Mouse (Mus musculus): ENCODE measurements at regions not wholly inside any gene's neighbourhood (a gene's known extent, or its start where the extent isn't known, plus 50 kb on each side); places are given as distances from the start of the nearest gene placed in this dataset.

DNA sequence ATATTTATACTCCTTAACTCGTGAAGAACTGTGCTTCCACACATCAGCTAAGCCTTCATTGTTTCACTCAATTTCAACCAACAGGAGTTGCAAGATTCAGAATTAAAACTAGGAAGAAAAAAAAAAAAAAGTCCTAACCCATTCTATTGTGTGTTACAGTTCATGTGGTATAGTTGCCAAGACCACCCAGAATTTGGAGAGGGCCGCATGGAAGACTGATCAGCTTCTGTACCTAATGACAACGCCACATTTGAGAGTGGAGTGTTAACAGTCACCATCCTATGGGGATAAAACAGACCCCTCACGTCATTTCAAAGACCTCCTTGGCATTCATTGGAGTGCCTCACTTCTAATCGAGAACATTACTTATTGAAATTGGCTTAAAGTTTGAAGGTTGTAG is 418.1 kb upstream of the Atp11b start:
- no peak overlapping the region for H3K4me3 ChIP-seq (replicated peaks in 1 of 3; ENCODE audit: low read depth in 2 of 3, low read length in 2 of 3, poor library complexity in 1 of 3)
- H3K4me2 ChIP-seq (ENCODE audit: insufficient read depth, low read depth, poor library complexity, severe bottlenecking): no peak overlapping the region
- H3K27ac ChIP-seq (ENCODE audit: insufficient read depth, low read depth): no peak overlapping the region
- no peaks in the 10 kb centered on the region for H3K27me3 ChIP-seq (replicated peaks)
- H3K9ac ChIP-seq (ENCODE audit: insufficient read depth, low read depth): no peak overlapping the region
- H3K36me3 ChIP-seq (replicated peaks in 1 of 2; ENCODE audit: control insufficient read depth in 1 of 2, insufficient read depth in 1 of 2, low read length in 1 of 2): no peaks in the 10 kb centered on the region
- in situ Hi-C loops (cut with MboI; ENCODE audit: low pct_ligation_motif_present, low pct_unique_long_range_greater_than_20kb, low sequenced_read_pairs) (no loop called here), dilution Hi-C loops (cut with MboI; ENCODE audit: extremely low pct_ligation_motif_present, extremely low pct_unique_long_range_greater_than_20kb, low sequenced_read_pairs) (no loop called here)
- DNase-seq (ENCODE audit: extremely low read depth): no peak
- H3K4me1 ChIP-seq (ENCODE audit: control insufficient read depth in 1 of 2, insufficient read depth in 2 of 2): peaks cover 0 to 3% of the 10 kb centered on the region in 2 experiments; a peak in 2 of 4 replicates
- H3K79me2 ChIP-seq (replicated peaks; ENCODE audit: control insufficient read depth, extremely low read depth, insufficient read depth, poor library complexity, severe bottlenecking): no peaks in the 10 kb centered on the region
- TF ChIP-seq POLR2AphosphoS2 (IDR thresholded peaks at IDR 0.05; ENCODE audit: low read depth, low read length): no peak
- no peak for TF ChIP-seq CTCF (conservative IDR thresholded peaks at IDR 0.05 in 1 of 2, IDR thresholded peaks at IDR 0.05 in 1 of 2; ENCODE audit: low read depth in 2 of 2, low read length in 2 of 2)
- TF ChIP-seq SMC3 (IDR thresholded peaks at IDR 0.05; ENCODE audit: low read depth, low read length): no peak
- H3K9me3 ChIP-seq (replicated peaks; ENCODE audit: low read length): no peaks in the 10 kb centered on the region

DNA sequence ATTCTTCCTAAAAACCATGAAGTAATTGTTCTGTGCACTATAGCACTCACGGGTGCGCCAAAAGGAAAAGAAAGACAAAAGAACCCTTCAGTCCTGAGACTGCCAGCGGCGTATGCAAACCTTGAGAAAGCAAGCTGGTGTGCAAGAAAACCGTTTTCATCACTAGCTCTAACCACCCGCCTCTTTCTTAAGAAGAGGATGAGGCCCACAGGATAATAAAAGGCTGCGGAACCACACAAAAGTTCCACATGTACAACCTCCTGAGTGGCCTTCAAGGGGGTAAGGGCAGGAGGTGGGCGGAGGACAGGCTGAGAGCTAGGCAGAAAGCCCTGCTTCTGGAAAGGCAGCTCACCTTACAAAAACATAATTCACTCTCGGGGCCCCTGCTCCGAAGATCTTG is 413.4 kb upstream of the Atp11b start:
- Histone ChIP-seq H3K36me3 (replicated peaks in 1 of 2; ENCODE audit: control insufficient read depth in 1 of 2, insufficient read depth in 1 of 2, low read length in 1 of 2) (no peaks in the 10 kb centered on the region), H3K9ac (ENCODE audit: insufficient read depth, low read depth) (no peak overlapping the region), H3K4me1 (ENCODE audit: control insufficient read depth in 1 of 2, insufficient read depth in 2 of 2) (peaks cover 0 to 3% of the 10 kb centered on the region in 2 experiments; a peak in 2 of 4 replicates), H3K27ac (ENCODE audit: insufficient read depth, low read depth) (no peak overlapping the region), H3K79me2 (replicated peaks; ENCODE audit: control insufficient read depth, extremely low read depth, insufficient read depth, poor library complexity, severe bottlenecking) (no peaks in the 10 kb centered on the region), H3K4me2 (ENCODE audit: insufficient read depth, low read depth, poor library complexity, severe bottlenecking) (no peak overlapping the region), H3K4me3 (replicated peaks in 1 of 3; ENCODE audit: low read depth in 2 of 3, low read length in 2 of 3, poor library complexity in 1 of 3) (no peak overlapping the region), H3K27me3 (replicated peaks) (no peaks in the 10 kb centered on the region), H3K9me3 (replicated peaks; ENCODE audit: low read length) (no peaks in the 10 kb centered on the region)
- in situ Hi-C loops (cut with MboI; ENCODE audit: low pct_ligation_motif_present, low pct_unique_long_range_greater_than_20kb, low sequenced_read_pairs) (no loop called here), dilution Hi-C loops (cut with MboI; ENCODE audit: extremely low pct_ligation_motif_present, extremely low pct_unique_long_range_greater_than_20kb, low sequenced_read_pairs) (no loop called here)
- TF ChIP-seq POLR2AphosphoS2 (IDR thresholded peaks at IDR 0.05; ENCODE audit: low read depth, low read length): no peak
- TF ChIP-seq RAD21 (IDR thresholded peaks at IDR 0.05; ENCODE audit: low read depth, low read length): no peak
- no peak for TF ChIP-seq USF1 (IDR thresholded peaks at IDR 0.05; ENCODE audit: low read depth, low read length)
- no peak for TF ChIP-seq HCFC1 (IDR thresholded peaks at IDR 0.05; ENCODE audit: low read depth, low read length)
- no peak for TF ChIP-seq USF2 (conservative IDR thresholded peaks at IDR 0.05; ENCODE audit: low read depth, low read length)
- TF ChIP-seq CHD1 (IDR thresholded peaks at IDR 0.05; ENCODE audit: low read depth, low read length): no peak
- TF ChIP-seq MAX (IDR thresholded peaks at IDR 0.05; ENCODE audit: low read length): no peak
- TF ChIP-seq MAZ (IDR thresholded peaks at IDR 0.05; ENCODE audit: low read depth, low read length): no peak
- DNase-seq (ENCODE audit: extremely low read depth): no peak

DNA sequence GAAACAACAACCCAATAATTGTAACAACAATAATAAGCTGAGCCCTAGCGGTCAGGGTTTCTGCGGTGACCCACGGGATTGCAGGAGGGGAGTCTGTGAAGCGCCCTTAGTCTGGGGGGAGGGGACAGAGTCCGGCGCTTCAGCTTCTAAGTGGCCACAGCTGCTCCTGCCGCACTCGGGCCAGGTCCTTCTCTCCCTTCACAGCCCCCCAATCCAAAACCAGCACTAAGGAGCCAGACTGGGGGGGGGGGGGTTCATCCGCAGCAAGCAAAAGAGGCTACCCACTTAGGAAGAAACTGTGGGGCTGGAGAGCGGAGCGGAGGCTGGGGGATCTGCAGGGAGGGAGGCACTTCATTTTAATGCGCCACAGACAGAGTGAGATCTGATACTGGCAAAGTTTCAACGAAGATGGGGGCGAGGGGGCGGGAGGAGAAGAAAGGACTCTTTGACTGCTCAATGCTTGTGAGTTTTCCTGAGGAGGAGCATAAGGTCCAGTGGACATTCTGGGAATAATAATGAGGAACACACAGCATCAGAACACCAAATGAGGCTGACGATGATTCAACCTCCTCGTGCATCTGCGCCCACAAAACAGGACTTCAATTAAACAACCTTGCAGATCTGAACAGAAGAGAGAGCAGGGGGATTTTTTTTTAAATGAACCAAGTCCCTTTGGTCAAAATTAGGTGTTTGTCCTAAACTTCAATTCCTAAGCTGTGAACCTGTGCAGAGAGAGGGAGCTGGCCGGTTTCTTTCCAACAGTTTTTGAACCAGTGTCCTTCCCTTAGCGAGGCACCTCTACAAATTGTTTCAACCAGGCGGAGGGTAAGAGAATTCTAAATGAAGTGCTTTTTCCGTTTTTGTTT is 412.7 kb upstream of the Atp11b start:
- TF ChIP-seq NELFE (IDR thresholded peaks at IDR 0.05; ENCODE audit: low read depth, low read length) (no peak), ZMIZ1 (IDR thresholded peaks at IDR 0.05; ENCODE audit: low read depth, low read length) (no peak), TCF12 (IDR thresholded peaks at IDR 0.05; ENCODE audit: low read depth, low read length) (no peak), MEF2A (IDR thresholded peaks at IDR 0.05; ENCODE audit: borderline replicate concordance, low read depth, low read length) (no peak), NRF1 (IDR thresholded peaks at IDR 0.05; ENCODE audit: low read depth, low read length) (no peak), ZKSCAN1 (IDR thresholded peaks at IDR 0.05; ENCODE audit: borderline replicate concordance, low read depth, low read length) (no peak), POLR2AphosphoS2 (IDR thresholded peaks at IDR 0.05; ENCODE audit: low read depth, low read length) (no peak), ELF1 (IDR thresholded peaks at IDR 0.05; ENCODE audit: low read depth, low read length) (no peak), JUND (conservative IDR thresholded peaks at IDR 0.05; ENCODE audit: low read depth, low read length) (no peak), ETS1 (conservative IDR thresholded peaks at IDR 0.05; ENCODE audit: low read depth, low read length) (no peak), CTCF (conservative IDR thresholded peaks at IDR 0.05 in 1 of 2, IDR thresholded peaks at IDR 0.05 in 1 of 2; ENCODE audit: low read depth in 2 of 2, low read length in 2 of 2) (no peak), POLR2A (IDR thresholded peaks at IDR 0.05; ENCODE audit: low read depth, low read length) (no peak), MAZ (IDR thresholded peaks at IDR 0.05; ENCODE audit: low read depth, low read length) (no peak)
- no peak for DNase-seq (ENCODE audit: extremely low read depth)
- H3K4me3 ChIP-seq (replicated peaks in 1 of 3; ENCODE audit: low read depth in 2 of 3, low read length in 2 of 3, poor library complexity in 1 of 3): no peak overlapping the region

More for the DNA sequence above, 412.7 kb upstream of the Atp11b start:
- no peaks in the 10 kb centered on the region for H3K27me3 ChIP-seq (replicated peaks)
- no peaks in the 10 kb centered on the region for H3K79me2 ChIP-seq (replicated peaks; ENCODE audit: control insufficient read depth, extremely low read depth, insufficient read depth, poor library complexity, severe bottlenecking)
- no peaks in the 10 kb centered on the region for H3K9me3 ChIP-seq (replicated peaks; ENCODE audit: low read length)
- no peak overlapping the region for H3K27ac ChIP-seq (ENCODE audit: insufficient read depth, low read depth)
- in situ Hi-C loops (cut with MboI; ENCODE audit: low pct_ligation_motif_present, low pct_unique_long_range_greater_than_20kb, low sequenced_read_pairs): no loop called here
- H3K36me3 ChIP-seq (replicated peaks in 1 of 2; ENCODE audit: control insufficient read depth in 1 of 2, insufficient read depth in 1 of 2, low read length in 1 of 2): no peaks in the 10 kb centered on the region
- no peak overlapping the region for H3K4me2 ChIP-seq (ENCODE audit: insufficient read depth, low read depth, poor library complexity, severe bottlenecking)
- dilution Hi-C loops (cut with MboI; ENCODE audit: extremely low pct_ligation_motif_present, extremely low pct_unique_long_range_greater_than_20kb, low sequenced_read_pairs): no loop called here
- no peak overlapping the region for H3K9ac ChIP-seq (ENCODE audit: insufficient read depth, low read depth)
- H3K4me1 ChIP-seq (ENCODE audit: control insufficient read depth in 1 of 2, insufficient read depth in 2 of 2): peaks cover 0 to 3% of the 10 kb centered on the region in 2 experiments; a peak in 2 of 4 replicates

Measured in CH12.LX (cell line).